Mouse (Mus musculus): Measurements from ENCODE around the gene Tnfrsf8.

- TF ChIP-seq HCFC1 (IDR thresholded peaks at IDR 0.05; ENCODE audit: borderline replicate concordance, insufficient read depth, low read length) (no peak), CHD2 (IDR thresholded peaks at IDR 0.05; ENCODE audit: low read depth, low read length) (no peak)
These were observed 16.1 kb downstream of the Tnfrsf8 start for GRCm38 (mm10) chr4:145298846-145299245.
